Mouse (Mus musculus): ENCODE results near the gene Phf21a.

The Phf21a gene

GRCm38 (mm10) chr2:92279398-92279797 is 186.5 kb downstream of the Phf21a start:
- TF ChIP-seq NANOG (IDR thresholded peaks at IDR 0.05; ENCODE audit: borderline replicate concordance, low read length): no peak
- TF ChIP-seq POU5F1 (IDR thresholded peaks at IDR 0.05; ENCODE audit: borderline replicate concordance, low read length): no peak
- no peak for TF ChIP-seq CTCF (conservative IDR thresholded peaks at IDR 0.05; ENCODE audit: low read length)
- H3K27me3 ChIP-seq (ENCODE audit: insufficient read depth, low read length): no peaks in the 10 kb centered on the region
- H3K4me1 ChIP-seq (replicated peaks; ENCODE audit: low read depth, low read length): no peaks in the 10 kb centered on the region
- peaks cover 4% of the 10 kb centered on the region; the same call in 1 of the 2 replicates for H3K36me3 ChIP-seq (ENCODE audit: insufficient read depth, low read length)
- H3K9me3 ChIP-seq (ENCODE audit: low read length): no peaks in the 10 kb centered on the region
- H3K4me3 ChIP-seq (replicated peaks; ENCODE audit: low read length): no peak overlapping the region

GRCm38 (mm10) chr2:92285597-92285996 is 192.7 kb downstream of the Phf21a start:
- H3K4me3 ChIP-seq (replicated peaks; ENCODE audit: low read length): no peak overlapping the region
- H3K4me1 ChIP-seq (replicated peaks; ENCODE audit: low read depth, low read length): no peaks in the 10 kb centered on the region
- no peak for TF ChIP-seq POU5F1 (IDR thresholded peaks at IDR 0.05; ENCODE audit: borderline replicate concordance, low read length)

GRCm38 (mm10) chr2:92289335-92289734 is 196.4 kb downstream of the Phf21a start:
- Histone ChIP-seq H3K4me1 (replicated peaks; ENCODE audit: low read depth, low read length) (no peaks in the 10 kb centered on the region), H3K9me3 (ENCODE audit: low read length) (no peaks in the 10 kb centered on the region), H3K36me3 (ENCODE audit: insufficient read depth, low read length) (0 out of 2 replicates have a peak, but pooled peaks cover 6% of the 10 kb centered on the region), H3K4me3 (replicated peaks; ENCODE audit: low read length) (no peak overlapping the region), H3K27me3 (ENCODE audit: insufficient read depth, low read length) (no peaks in the 10 kb centered on the region)
- TF ChIP-seq CTCF (conservative IDR thresholded peaks at IDR 0.05; ENCODE audit: low read length): no peak
- no peak for TF ChIP-seq NANOG (IDR thresholded peaks at IDR 0.05; ENCODE audit: borderline replicate concordance, low read length)
- no peak for TF ChIP-seq POU5F1 (IDR thresholded peaks at IDR 0.05; ENCODE audit: borderline replicate concordance, low read length)

More at GRCm38 (mm10) chr2:92285597-92285996, 192.7 kb downstream of the Phf21a start:
- Histone ChIP-seq H3K9me3 (ENCODE audit: low read length) (no peaks in the 10 kb centered on the region), H3K27me3 (ENCODE audit: insufficient read depth, low read length) (no peaks in the 10 kb centered on the region), H3K36me3 (ENCODE audit: insufficient read depth, low read length) (0 out of 2 replicates have a peak, but pooled peaks cover 6% of the 10 kb centered on the region)

- no peak for TF ChIP-seq NANOG (IDR thresholded peaks at IDR 0.05; ENCODE audit: borderline replicate concordance, low read length)
- no peak for TF ChIP-seq CTCF (conservative IDR thresholded peaks at IDR 0.05; ENCODE audit: low read length)
- no peak for TF ChIP-seq POU5F1 (IDR thresholded peaks at IDR 0.05; ENCODE audit: borderline replicate concordance, low read length)
- H3K4me1 ChIP-seq (replicated peaks; ENCODE audit: low read depth, low read length): no peaks in the 10 kb centered on the region
These were observed 198.6 kb downstream of the Phf21a start for GRCm38 (mm10) chr2:92291526-92291925.

GRCm38 (mm10) chr2:92296402-92296801 is 203.5 kb downstream of the Phf21a start:
- no peaks in the 10 kb centered on the region for H3K27me3 ChIP-seq (ENCODE audit: insufficient read depth, low read length)
- TF ChIP-seq CTCF (conservative IDR thresholded peaks at IDR 0.05; ENCODE audit: low read length) (peak; percentile 63), POU5F1 (IDR thresholded peaks at IDR 0.05; ENCODE audit: borderline replicate concordance, low read length) (no peak)
- H3K4me1 ChIP-seq (replicated peaks; ENCODE audit: low read depth, low read length): no peaks in the 10 kb centered on the region
- no peak overlapping the region for H3K4me3 ChIP-seq (replicated peaks; ENCODE audit: low read length)
- H3K9me3 ChIP-seq (ENCODE audit: low read length): no peaks in the 10 kb centered on the region
- 0 out of 2 replicates have a peak, but pooled peaks cover 4% of the 10 kb centered on the region for H3K36me3 ChIP-seq (ENCODE audit: insufficient read depth, low read length)

More at GRCm38 (mm10) chr2:92291526-92291925, 198.6 kb downstream of the Phf21a start:
- 0 out of 2 replicates have a peak, but pooled peaks cover 4% of the 10 kb centered on the region for H3K36me3 ChIP-seq (ENCODE audit: insufficient read depth, low read length)
- H3K9me3 ChIP-seq (ENCODE audit: low read length): no peaks in the 10 kb centered on the region
- H3K27me3 ChIP-seq (ENCODE audit: insufficient read depth, low read length): no peaks in the 10 kb centered on the region
- H3K4me3 ChIP-seq (replicated peaks; ENCODE audit: low read length): no peak overlapping the region

- TF ChIP-seq NANOG (IDR thresholded peaks at IDR 0.05; ENCODE audit: borderline replicate concordance, low read length) (no peak), POU5F1 (IDR thresholded peaks at IDR 0.05; ENCODE audit: borderline replicate concordance, low read length) (no peak), CTCF (conservative IDR thresholded peaks at IDR 0.05; ENCODE audit: low read length) (no peak)
- Histone ChIP-seq H3K4me1 (replicated peaks; ENCODE audit: low read depth, low read length) (no peaks in the 10 kb centered on the region), H3K27me3 (ENCODE audit: insufficient read depth, low read length) (no peaks in the 10 kb centered on the region), H3K4me3 (replicated peaks; ENCODE audit: low read length) (no peak overlapping the region), H3K9me3 (ENCODE audit: low read length) (no peaks in the 10 kb centered on the region), H3K36me3 (ENCODE audit: insufficient read depth, low read length) (no peaks in the 10 kb centered on the region)
These were observed 207.0 kb downstream of the Phf21a start for GRCm38 (mm10) chr2:92299896-92300295.

GRCm38 (mm10) chr2:92301849-92302607 is 209.1 kb downstream of the Phf21a start:
- H3K4me3 ChIP-seq (replicated peaks; ENCODE audit: low read length): no peak overlapping the region
- no peak for TF ChIP-seq POU5F1 (IDR thresholded peaks at IDR 0.05; ENCODE audit: borderline replicate concordance, low read length)
- TF ChIP-seq NANOG (IDR thresholded peaks at IDR 0.05; ENCODE audit: borderline replicate concordance, low read length): no peak
- no peak for TF ChIP-seq CTCF (conservative IDR thresholded peaks at IDR 0.05; ENCODE audit: low read length)
- no peaks in the 10 kb centered on the region for H3K36me3 ChIP-seq (ENCODE audit: insufficient read depth, low read length)
- no peaks in the 10 kb centered on the region for H3K9me3 ChIP-seq (ENCODE audit: low read length)
- no peaks in the 10 kb centered on the region for H3K27me3 ChIP-seq (ENCODE audit: insufficient read depth, low read length)
- no peaks in the 10 kb centered on the region for H3K4me1 ChIP-seq (replicated peaks; ENCODE audit: low read depth, low read length)

- H3K36me3 ChIP-seq (ENCODE audit: insufficient read depth, low read length): peaks cover 3% of the 10 kb centered on the region; the same call in 1 of the 2 replicates
- no peak for TF ChIP-seq NANOG (IDR thresholded peaks at IDR 0.05; ENCODE audit: borderline replicate concordance, low read length)
- TF ChIP-seq CTCF (conservative IDR thresholded peaks at IDR 0.05; ENCODE audit: low read length): no peak
- TF ChIP-seq POU5F1 (IDR thresholded peaks at IDR 0.05; ENCODE audit: borderline replicate concordance, low read length): no peak
- no peaks in the 10 kb centered on the region for H3K27me3 ChIP-seq (ENCODE audit: insufficient read depth, low read length)
- no peak overlapping the region for H3K4me3 ChIP-seq (replicated peaks; ENCODE audit: low read length)
- H3K9me3 ChIP-seq (ENCODE audit: low read length): no peaks in the 10 kb centered on the region
- H3K4me1 ChIP-seq (replicated peaks; ENCODE audit: low read depth, low read length): no peaks in the 10 kb centered on the region
These were observed 219.6 kb downstream of the Phf21a start for GRCm38 (mm10) chr2:92312542-92312941.

Measured in E14TG2a.4 (cell line).